Mouse (Mus musculus) adrenal gland, postnatal 36 days (tissue): ENCODE measurements around the gene Plxna4. TPM values are rescaled to one million over a fixed set of nuclear protein-coding genes. Genes with fewer than 3 reads are reported as not detected.

Experiments used
- DNase-seq, 2 experiments: peaks; one replicate each; pipeline ENCODE4 v3.0.0; 2021; ENCODE audit warnings: mixed read lengths in 1 of 2
- total RNA-seq, 2 experiments: library from RNA; stranded (reverse); gene quantifications; 2 replicates each; pipeline ENCODE4 v1.2.3; 2021

The Plxna4 gene
- total RNA-seq, 2 experiments from 2014 or later, result 4.3 to 5.2 TPM

DNA sequence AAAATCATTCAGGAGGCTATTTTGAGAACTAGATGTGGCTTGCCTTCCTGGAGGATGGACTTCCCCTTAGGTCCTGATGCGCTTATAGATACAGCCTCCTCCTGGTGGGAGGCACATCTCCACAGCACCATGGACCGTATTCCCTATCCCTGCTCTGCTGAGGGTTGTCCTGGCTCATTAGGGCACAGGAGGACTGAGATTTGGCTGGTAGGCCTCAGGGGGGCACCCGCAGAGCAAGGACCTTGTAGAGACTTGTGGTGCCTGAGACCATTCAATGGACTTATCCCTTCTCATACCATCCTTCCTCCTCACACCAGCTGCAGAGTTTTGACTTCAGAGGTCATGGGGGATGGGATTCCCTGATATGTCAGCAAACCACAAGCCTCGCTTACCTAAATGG lies 47.8 kb downstream of the Plxna4 start:
- DNase-seq, result no peak

DNA sequence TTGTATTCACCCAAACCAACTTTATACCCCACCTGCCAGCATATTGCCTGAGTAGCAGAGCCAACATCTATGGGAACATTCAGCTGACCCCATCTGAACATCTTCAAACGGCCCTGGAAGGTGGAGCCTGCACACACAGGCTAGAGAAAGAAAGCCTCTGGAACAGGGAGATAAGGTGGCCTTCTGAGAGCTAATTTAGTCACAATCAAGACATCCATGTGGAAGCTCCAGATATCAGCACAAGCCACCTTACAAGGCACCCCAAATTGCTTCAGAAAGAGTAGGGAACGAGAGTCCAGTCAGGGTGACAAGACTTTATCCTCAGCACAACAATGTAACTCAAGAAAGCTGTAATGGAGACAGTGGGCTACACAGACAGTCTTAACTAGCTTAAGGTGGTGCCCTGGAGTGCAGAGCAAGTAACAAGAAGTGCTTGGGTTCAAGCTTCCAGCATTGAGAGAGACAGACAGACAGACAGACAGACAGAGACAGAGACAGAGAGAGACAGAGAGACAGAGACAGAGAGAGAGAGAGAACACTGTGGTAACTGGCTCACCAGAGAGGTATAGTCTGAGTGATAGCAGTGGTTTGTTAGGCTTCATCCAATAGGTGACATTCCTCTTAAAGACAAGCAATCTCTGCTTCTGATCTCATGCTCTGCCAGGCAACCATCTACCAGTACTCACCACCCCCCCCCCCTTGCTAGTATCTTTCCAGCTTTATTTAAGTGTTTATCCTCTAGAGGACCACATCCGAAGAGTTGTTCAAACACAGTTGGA lies 53.8 kb downstream of the Plxna4 start:
- DNase-seq, result no peak

DNA sequence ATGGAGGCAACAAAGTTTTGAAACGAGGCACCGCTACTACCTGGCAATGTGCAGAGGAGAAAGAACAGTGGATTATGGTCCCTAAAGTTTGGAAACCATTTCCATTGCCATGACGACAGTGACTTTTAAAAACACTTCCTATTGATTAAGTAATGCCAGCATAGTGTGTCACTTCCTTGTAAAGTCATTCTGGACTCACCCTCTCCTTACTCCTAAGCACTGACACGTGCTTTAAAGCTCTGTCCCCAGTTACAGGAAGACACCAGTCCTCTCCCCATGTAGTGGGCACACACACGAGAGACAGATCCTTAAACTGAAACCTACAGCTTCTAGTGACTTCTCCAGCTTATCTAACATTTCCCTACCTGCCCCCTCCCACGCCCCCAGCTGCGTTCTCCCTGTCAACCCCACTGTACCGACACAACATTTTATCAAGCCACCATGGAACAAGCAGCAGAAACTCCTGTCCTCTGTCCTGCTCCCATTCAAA lies 59.9 kb downstream of the Plxna4 start:
- DNase-seq, result no peak

DNA sequence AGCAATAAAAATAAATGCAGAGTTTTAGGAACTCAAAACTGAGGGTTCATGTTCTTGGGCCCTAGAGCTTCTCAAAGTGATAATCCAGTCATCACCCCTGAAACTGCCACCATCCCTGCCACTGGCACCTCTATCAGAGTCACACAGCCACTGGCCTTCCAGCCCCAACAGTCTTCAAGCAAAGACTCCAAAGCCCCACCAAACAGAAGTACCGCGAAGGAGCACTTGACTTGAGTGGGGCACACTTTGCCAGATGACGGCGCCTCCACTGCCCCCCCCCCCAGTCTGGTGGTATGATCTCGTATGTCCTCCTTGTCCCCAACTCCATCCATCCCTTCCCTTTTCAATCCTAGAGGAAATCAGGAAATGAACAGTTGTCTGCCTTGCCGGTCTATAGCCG lies 60.5 kb downstream of the Plxna4 start:
- DNase-seq, result no peak

DNA sequence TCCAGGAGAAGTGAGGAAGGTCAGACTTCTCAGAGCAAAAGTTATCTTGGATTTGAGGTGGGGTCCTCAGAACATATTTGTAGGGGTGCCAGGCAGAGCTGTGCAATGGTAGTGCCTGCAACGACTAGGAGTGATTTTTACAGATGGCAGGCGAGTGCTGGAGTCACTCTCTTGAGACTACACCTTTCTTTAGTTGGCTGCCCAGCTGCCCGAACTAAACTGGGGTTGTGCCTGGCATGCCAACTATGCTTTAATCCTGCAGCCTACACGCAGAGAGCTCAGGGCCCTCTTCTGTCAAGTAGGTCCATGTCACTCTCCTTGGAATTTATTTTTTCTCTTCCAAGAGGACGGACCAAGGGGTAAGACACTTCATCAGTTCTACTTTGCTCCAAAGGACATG lies 61.2 kb downstream of the Plxna4 start:
- DNase-seq, result no peak

DNA sequence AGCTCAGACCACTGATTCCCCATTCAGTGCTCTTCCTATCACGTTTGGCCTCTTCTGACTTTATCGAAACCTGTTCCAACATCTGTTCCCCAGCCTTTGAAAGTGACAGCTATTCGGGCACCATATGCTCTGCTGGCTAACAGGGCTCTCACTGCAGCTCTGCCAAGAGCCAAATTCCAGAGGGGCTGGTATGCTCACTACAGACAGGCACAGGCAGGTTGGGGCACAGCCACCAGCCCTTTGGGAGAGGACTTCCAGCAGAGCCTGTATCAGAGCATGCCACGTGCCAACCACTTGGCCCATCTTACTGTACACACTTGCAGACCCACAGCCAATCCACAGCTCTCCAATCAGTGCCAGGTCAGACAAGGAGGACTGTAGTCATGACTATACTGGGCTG lies 67.9 kb downstream of the Plxna4 start:
- no peak for DNase-seq

DNA sequence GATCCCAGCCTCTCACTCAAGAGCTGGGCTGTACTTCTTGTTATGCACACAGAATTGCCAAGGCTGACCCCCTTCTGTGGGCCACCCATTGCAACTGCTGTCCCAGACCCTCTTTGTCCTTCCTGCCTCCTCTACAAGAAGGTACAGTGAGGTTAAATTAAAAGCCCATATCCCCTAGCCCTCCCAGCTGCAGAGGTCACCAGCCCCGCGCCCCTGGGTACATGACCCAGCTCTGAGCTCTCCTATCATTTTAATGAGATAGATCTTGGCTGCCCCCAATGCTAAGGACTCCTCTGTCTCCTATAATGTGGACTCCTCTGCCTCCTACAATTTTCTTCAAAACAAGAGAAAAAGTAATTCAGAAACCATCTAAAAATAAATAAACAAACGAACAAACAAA lies 69.4 kb downstream of the Plxna4 start:
- no peak for DNase-seq

DNA sequence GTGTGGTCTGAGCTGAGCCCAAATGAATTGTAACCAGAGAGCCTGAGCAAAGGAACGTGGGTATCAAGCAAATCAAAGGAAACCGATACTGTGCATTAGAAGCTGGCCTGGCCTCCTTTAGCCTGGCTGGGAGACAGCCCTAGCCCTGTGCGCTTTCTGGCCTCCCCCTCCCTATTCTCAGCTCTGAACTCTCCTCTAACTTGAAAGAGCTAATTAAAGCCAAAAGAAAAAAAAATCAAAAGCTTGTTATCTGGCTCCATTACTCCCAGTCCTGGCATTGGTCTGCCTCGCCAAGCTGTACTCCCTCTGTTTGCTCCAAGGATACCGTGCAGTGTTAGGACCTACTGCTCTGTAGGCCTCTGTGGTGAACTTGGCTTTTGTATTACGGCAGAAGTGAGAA lies 73.9 kb downstream of the Plxna4 start:
- DNase-seq, result no peak

DNA sequence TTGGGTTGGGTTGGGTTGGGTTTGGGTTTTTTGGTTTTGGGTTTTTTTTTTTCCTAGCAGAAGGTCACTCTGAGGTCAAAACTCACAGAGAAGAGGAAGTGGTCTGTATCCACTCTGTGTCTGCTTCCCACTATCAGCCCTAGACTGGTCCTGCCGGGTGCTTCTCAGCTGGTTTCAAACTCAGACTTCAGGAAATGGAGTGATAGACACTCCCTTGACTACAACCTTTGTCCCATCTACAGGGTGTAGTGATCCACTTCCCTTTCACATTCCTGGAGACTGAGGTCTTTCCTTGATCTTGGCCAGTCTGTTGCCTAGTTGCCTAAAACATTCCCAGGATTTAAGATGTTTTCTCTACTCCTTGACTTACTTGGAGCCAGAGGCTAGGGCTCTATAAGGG lies 76.0 kb downstream of the Plxna4 start:
- peak in 1 of 2 experiments; percentile 8 for DNase-seq

DNA sequence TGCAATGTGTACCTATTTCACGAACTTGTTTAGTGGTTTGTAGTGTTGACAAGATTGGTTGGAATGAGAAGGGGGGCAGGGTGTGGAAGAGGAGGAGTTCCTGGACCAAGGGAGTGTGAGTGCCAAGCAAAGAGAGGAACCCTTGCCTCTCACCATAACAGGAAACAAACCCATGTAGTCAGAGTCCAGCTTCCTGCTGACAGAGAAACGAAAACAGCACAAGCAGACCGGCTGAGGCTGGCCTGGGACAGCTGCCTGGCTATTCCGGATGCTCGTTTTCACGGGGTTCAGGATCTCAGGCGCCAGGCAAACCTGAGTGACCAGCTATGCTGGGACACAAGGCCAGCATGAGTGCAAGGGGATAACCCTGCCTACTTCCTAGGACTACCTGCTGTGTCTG lies 77.1 kb downstream of the Plxna4 start:
- peak; percentile 45 to 59 for DNase-seq

DNA sequence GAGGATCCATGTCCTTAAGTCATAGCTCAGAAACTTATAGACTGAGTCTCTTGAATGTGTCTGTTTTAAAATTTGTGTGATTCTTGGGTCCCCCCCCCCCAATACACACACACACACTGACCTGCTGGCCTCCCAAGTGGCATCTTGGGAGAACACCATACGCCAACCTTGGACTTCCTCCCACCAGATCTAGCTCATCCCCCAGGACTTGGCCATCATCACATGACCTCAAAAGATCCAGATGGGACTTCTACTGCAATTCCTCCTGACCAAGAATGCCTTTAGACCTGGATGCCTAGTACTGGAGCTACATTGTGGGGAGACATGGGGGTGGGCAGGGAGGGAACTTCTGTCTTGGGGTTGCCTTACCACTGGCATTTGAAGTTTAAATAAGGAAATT lies 77.5 kb downstream of the Plxna4 start:
- DNase-seq, result no peak

DNA sequence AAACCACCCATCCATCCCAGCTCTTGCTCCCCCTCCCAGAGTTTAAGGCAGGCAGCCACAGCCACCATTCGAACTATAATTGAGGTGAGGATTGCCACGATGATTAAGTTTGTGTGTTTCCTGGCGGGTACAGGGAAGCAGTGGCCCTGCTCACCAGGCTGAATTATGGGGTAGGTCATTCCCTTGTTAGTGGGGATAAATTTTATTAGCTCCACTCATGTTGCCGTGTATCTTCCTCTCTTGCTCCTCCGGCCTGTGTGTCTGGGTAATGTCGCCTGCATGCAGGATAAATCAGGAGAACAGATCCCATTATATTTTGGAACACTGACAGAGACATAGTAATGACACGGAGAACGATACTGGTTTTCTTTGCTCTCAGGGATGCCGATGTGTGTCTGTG lies 78.9 kb downstream of the Plxna4 start:
- no peak for DNase-seq

DNA sequence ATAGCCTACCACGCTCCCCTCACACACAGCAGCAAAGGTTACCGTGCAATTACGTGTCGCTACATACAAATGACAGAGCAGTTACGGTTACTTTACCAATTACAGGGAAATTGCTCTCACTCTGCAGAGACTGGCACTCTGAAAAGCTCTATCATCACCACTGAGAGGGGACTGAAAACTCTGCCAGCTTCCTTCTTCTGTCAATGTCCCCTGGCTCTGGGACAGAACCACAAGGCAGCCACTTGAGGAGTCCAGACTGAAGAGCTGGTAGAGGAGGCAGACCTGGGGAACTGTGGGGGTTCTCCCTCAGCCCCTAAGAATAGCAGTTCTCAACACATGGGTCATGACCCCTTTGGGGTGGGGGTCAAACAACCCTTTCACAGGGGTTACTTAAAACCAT lies 83.0 kb downstream of the Plxna4 start:
- DNase-seq, result no peak

DNA sequence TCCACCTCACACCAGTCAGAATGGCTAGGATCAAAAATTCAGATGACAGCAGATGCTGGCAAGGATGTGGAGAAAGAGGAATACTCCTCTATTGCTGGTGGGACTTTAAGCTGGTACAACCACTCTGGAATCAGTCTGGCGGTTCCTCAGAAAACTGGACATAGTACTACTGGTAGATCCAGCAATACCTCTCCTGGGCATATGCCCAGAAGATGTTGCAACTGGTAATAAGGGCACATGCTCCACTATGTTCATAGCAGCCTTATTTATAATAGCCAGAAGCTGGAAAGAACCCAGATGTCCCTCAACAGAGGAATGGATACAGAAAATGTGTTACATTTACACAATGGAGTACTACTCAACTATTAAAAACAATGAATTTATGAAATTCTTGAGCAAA lies 86.8 kb downstream of the Plxna4 start:
- DNase-seq, result peak in 1 of 2 experiments; percentile 22

DNA sequence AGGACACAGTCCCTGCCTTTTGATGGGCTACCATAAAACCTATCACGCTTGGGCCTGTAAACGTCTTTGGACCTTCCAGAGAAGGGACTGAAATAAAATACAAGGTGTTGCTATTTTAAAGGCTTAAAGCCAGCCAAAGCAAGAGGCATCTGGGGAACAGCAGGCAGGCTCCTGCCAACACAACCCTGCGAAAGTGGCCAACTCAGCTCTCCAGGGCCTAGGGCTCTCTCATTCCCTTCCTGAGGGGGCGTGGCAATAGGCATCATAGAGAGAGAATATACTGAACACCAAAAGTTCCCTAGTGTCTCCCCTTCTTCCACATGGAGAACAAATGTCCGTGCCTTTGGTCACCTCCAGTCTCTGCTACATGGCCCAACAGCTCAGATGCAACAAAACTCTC lies 89.9 kb downstream of the Plxna4 start:
- DNase-seq, result peak in 1 of 2 experiments; percentile 26

DNA sequence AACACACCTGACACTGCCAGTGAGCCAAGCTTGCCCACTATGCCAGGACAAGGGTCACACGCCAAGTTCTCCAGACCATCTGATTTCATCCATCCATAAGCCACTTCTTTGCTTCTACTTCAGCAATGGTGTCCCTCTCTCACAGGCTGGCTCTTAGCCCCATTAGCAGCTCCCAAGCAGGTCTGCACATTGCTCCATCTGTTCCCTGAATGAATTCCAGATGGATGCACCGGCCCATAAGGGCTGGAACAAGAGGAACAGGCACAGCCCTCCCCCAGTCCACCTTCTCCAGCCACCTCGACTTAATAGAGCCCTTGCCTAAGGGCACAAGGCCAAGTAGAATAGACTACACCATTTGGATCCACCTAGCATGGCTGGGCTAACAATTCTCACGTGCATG lies 91.9 kb downstream of the Plxna4 start:
- DNase-seq, result no peak

DNA sequence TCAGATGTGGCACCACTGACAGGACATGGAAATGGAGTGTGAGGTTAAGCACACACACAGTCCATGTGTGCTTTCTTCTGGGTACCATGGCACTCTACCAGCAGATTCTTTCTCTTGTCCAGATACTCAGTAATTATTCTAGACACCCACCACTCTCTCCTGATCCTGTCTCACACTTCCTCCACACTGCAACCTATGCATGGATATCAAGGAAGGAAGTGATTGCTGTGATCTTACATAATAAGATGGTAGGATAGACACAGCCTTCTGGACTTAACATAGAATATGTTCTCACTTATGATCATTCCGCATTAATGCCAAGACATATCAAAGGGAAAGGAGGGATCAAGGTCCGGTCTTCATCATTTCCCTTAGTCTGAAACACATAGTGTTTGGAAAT lies 92.5 kb downstream of the Plxna4 start:
- DNase-seq, result no peak

DNA sequence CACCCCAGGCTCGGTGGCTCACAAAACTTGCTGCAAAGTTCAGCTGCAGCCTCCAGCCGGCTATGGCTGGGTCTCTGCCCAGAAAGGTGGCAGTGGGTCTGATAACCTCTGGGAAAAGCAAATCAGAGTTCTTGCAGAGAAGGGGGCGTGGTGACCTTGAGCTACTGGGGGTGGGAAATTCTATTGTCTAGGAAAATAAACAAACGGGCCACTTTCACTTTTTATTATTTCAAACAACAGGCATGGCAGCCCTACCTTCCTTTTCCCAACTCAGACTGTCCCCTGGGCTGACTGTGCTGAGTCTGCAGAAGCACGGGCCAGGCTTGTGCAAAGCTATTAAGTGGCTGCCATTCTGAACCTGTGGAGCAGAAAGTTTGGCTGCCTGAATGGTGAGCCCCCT lies 94.4 kb downstream of the Plxna4 start:
- DNase-seq, result peak; percentile 45 to 68

DNA sequence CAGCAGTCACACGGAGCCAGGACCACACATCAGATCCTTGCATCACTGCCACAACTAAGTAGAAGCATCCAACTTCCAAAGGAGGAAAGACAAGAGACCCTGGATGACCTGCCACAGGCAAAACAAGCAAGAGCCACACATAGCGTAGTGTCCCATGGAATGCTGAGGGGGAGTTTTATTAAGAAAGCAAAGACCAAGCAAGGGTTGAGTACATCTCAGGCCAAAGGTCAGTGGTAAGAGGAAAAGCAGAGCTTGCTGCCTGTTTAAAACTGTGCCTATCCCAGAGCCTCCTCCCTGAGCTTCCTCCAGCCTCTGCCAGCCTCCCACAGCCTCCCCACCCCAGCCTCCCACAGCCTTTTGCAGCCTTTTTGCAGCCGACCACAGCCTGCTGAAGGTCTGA lies 100.9 kb downstream of the Plxna4 start:
- no peak for DNase-seq

DNA sequence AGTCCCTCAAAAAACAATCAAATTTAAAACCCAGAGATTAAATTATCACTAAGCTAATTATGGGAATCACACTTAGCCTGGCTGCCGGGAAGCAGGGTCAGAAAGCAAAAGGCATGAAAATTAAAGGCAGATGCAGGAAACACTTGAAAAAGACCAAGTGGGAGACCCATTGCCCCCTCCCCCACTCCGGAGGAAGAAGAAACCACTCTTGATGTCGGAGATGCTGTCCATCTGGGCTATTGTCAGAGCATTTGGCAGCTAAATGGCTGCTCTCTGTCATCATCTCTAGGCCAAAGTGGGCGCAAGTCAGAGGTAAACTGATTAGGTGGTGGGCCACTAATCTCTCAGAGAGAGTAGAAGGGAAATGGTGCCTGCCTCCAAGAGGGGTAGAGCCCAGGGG lies 105.5 kb downstream of the Plxna4 start:
- no peak for DNase-seq

DNA sequence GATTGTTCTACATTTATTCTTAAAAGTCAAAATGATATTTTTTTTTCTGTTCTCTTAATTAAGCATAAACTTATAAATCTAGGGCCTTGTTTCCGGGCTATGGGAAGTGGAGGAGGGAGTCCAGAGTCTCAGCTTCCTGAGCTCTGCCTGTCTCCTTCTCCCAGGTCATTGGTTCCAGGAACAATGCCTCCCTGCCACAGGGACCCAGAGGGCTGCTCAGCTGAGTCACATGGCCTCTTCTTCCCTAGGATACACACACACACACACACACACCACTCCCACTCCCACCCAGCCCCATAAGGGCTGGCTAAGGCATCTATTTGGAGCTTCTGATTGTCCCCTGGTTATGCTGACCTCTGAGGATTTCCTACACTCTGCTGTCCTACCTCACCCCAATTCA lies 107.3 kb downstream of the Plxna4 start:
- DNase-seq, result peak in 1 of 2 experiments; percentile 15

DNA sequence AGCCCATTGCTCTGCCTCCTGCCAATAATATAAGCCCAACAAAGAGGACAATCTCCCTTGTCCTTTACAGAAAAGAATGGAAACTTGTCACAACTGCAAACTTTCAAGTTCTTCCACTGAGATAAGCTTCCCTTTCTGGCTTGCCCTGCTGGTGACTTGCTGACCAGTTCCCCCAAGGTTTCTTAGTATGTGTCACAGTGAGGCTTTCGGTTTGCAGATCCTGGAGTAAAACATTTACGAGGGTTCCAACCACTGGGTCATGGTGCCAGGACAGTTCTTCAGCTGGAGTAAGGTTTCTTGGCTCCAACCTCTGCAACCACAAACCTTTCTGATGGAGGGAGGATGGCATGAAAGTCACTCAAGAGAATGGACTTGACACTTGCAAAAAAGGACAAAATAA lies 108.2 kb downstream of the Plxna4 start:
- peak in 1 of 2 experiments; percentile 9 for DNase-seq

DNA sequence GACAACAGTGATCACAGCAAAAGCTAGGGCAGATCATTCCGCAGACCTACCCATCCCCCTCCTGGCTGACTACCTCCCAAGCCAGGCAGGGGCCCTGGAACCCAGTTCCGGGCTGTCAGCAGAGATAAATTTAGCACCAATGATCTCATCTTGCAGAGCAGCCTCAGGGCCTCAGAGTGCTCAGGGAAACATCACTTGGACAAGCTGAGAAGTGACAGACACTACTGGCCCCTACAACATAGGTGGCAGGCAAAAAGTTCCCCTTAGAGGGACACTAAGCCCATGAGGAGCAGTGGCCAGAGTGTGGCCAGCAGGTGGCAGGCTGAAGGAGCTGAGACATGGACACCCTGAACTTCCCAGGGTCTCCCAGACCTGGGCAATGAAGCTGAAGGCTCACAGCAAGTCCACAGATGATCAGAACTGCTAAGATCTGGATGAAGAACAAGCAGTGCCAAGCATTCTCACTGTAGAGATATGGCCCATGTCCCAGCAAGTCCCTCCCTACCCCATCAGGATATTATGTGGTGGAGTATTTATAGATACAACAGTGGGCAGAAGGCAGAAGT lies 108.7 kb downstream of the Plxna4 start:
- peak; percentile 82 to 90 for DNase-seq

DNA sequence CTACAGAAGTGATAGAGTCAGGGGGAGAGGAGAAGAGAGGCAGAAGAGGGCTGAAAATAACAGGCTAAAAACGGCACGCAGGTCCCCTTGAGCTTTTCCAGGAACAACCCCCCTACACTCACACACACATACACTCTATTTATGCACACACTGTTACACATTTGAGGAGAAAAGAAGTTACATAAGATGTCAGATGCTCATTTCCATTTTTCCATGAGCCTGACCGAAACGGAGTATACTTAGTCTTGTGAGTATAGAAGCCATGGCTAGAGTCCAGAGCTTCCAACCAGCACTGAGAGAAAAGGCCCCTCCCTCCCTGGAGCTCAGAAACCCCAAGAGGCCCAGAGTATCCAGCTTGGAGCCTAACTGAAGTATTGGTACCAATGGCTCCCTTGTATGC lies 112.0 kb downstream of the Plxna4 start:
- DNase-seq, result no peak
